Mouse (Mus musculus) midbrain, postnatal 0 days (tissue): ENCODE results near the gene Ilk. TPM values are rescaled to one million over a fixed set of nuclear protein-coding genes. Genes with fewer than 3 reads are reported as not detected.
"Not testable (repeated sequence)": the region's sequence is repeated elsewhere in the genome, so short reads cannot be mapped to it uniquely, and the experiment has no call there.

Experiments used
- ATAC-seq: fragments of 200-750 bp; cut with Nextera tagmentation; 2 replicates; pipeline ENCODE4 v1.8.0; 2017; ENCODE audit warnings: moderate number of reproducible peaks, mild to moderate bottlenecking, moderate TSS enrichment, moderate library complexity; ENCODE audit not compliant: low FRiP score
- DNase-seq: peaks from one replicate; pipeline ENCODE4 v3.0.0-alpha.2; 2015; ENCODE audit warnings: low spot score
- H3K27ac ChIP-seq: fragments of 300-500 bp; sonication (generic); 2 replicates; pipeline ENCODE4 v1.5.1; 2014; ENCODE audit warnings: low read depth, mild to moderate bottlenecking, low read length, mixed read lengths
- H3K27me3 ChIP-seq: fragments of 300-500 bp; sonication (generic); 2 replicates; pipeline ENCODE4 v1.6.1; 2014; ENCODE audit warnings: low read length, control low read depth, mixed read lengths; ENCODE audit not compliant: insufficient read depth
- H3K36me3 ChIP-seq: fragments of 300-500 bp; sonication (generic); 2 replicates; pipeline ENCODE4 v1.6.1; 2014; ENCODE audit warnings: low read length, control low read depth, mixed read lengths; ENCODE audit not compliant: insufficient read depth
- H3K4me1 ChIP-seq: fragments of 300-500 bp; sonication (generic); 2 replicates; pipeline ENCODE4 v1.6.1; 2014; ENCODE audit warnings: mild to moderate bottlenecking, control low read depth, antibody characterized with exemption, low read length, mixed read lengths; ENCODE audit not compliant: insufficient read depth
- H3K4me2 ChIP-seq: fragments of 300-500 bp; sonication (generic); 2 replicates; pipeline ENCODE4 v1.6.1; 2014; ENCODE audit warnings: low read depth, mild to moderate bottlenecking, low read length, mixed read lengths; ENCODE audit not compliant: poor library complexity, severe bottlenecking
- H3K4me3 ChIP-seq: fragments of 300-500 bp; sonication (generic); 2 replicates; pipeline ENCODE4 v1.5.1; 2014; ENCODE audit warnings: low read depth, mild to moderate bottlenecking, low read length, moderate library complexity
- H3K9ac ChIP-seq: fragments of 300-500 bp; sonication (generic); replicated peaks from 2 replicates; pipeline ENCODE4 v1.6.1; 2014; ENCODE audit warnings: mild to moderate bottlenecking, low read length, moderate library complexity, mixed read lengths; ENCODE audit not compliant: poor library complexity, severe bottlenecking
- H3K9me3 ChIP-seq: fragments of 300-500 bp; sonication (generic); 2 replicates; pipeline ENCODE4 v1.6.1; 2016; ENCODE audit warnings: low read length, control low read depth
- CTCF ChIP-seq: IDR thresholded peaks from 2 replicates; pipeline ENCODE4 v1.5.1; 2016; ENCODE audit warnings: antibody characterized with exemption, mild to moderate bottlenecking
- WGBS: fragments of 180-500 bp; shearing (Covaris S2); extraction: QIAGEN DNeasy Blood & Tissue Kit; methylation state at CpG from one replicate; pipeline ENCODE4 v1.1.7; 2014; 5-methylcytosine and 5-hydroxymethylcytosine counted together
- polyA plus RNA-seq: library from polyadenylated mRNA; unstranded; fragments of >200 nt; fragmentation: Nextera tagmentation; extraction: Ambion mirVana; gene quantifications from 2 replicates; pipeline ENCODE4 v1.2.1, GENCODE M21; 2015
- total RNA-seq: library from RNA; depleted of rRNA; stranded (reverse); fragments of >200 nt; gene quantifications from 2 replicates; pipeline ENCODE4 v1.2.3, GENCODE M21; 2014

Ilk gene
- total and polyA plus RNA-seq, 2 experiments from 2014 or later, result 130 to 139 TPM

- no peaks in the 10 kb centered on the region for H3K27me3 ChIP-seq
- WGBS, result 93% methylated on average over 9 of the region's 9 CpGs
- peaks cover 19% of the 10 kb centered on the region for H3K36me3 ChIP-seq
- no peak overlapping the region for H3K4me3 ChIP-seq
- H3K27ac ChIP-seq, result no peak overlapping the region
- peaks cover 6% of the 10 kb centered on the region; the same call in 1 of the 2 replicates for H3K4me1 ChIP-seq
- DNase-seq, result no peak
- no peak overlapping the region for H3K4me2 ChIP-seq
- ATAC-seq, result no peak
- TF ChIP-seq CTCF, result no peak
- no peaks in the 10 kb centered on the region for H3K9me3 ChIP-seq
- H3K9ac ChIP-seq, result no peak overlapping the region
These were observed 5.6 kb downstream of the Ilk start for GRCm38 (mm10) chr7:105741978-105742377.

- H3K4me3 ChIP-seq, H3K9ac ChIP-seq, H3K4me2 ChIP-seq, H3K27ac ChIP-seq, DNase-seq, H3K4me1 ChIP-seq, H3K27me3 ChIP-seq, H3K9me3 ChIP-seq, ATAC-seq: not testable (repeated sequence)
- 91% methylated on average over 7 of the region's 7 CpGs for WGBS
- peaks cover 22% of the 10 kb centered on the region for H3K36me3 ChIP-seq
These were observed 6.3 kb downstream of the Ilk start for GRCm38 (mm10) chr7:105742539-105743215.

GRCm38 (mm10) chr7:105743246-105743925, 7.0 kb downstream of the Ilk start:
- H3K4me1 ChIP-seq, ATAC-seq, H3K27me3 ChIP-seq, H3K9me3 ChIP-seq, DNase-seq: not testable (repeated sequence)
- peak overlapping the region; percentile 89 for H3K4me2 ChIP-seq
- peak overlapping the region; percentile 94 for H3K4me3 ChIP-seq
- 37% methylated on average over 18 of the region's 20 CpGs for WGBS
- peaks cover 24% of the 10 kb centered on the region for H3K36me3 ChIP-seq
- peak overlapping the region; percentile 86 for H3K9ac ChIP-seq
- H3K27ac ChIP-seq, result peak overlapping the region; percentile 77; the same call in 1 of the 2 replicates

GRCm38 (mm10) chr7:105743926-105744590, 7.7 kb downstream of the Ilk start, which contains the start of gene Taf10:
TSS of gene Taf10 (minus strand) at chr7:105744361.
- Histone ChIP-seq H3K27me3 (no peaks in the 10 kb centered on the region), H3K9ac (peak within 1 kb of the TSS; percentile 86), H3K36me3 (peaks cover 26% of the 10 kb centered on the region), H3K4me3 (peak within 1 kb of the TSS; percentile 94), H3K4me2 (peak within 1 kb of the TSS; percentile 89), H3K4me1 (peaks cover 3% of the 10 kb centered on the region; the same call in 1 of the 2 replicates), H3K9me3 (no peaks in the 10 kb centered on the region), H3K27ac (peak within 1 kb of the TSS; percentile 77)
- 2% methylated on average over 57 of the region's 67 CpGs for WGBS
- peak; percentile 55 for TF ChIP-seq CTCF
- peak; percentile 92 for DNase-seq
- ATAC-seq, result peak; percentile 97

GRCm38 (mm10) chr7:105747776-105748175, 11.4 kb downstream of the Ilk start:
- Histone ChIP-seq H3K9ac (no peak overlapping the region), H3K4me3 (no peak overlapping the region), H3K4me1 (peaks cover 8% of the 10 kb centered on the region; the same call in 1 of the 2 replicates), H3K4me2 (no peak overlapping the region), H3K27ac (no peak overlapping the region), H3K36me3 (peaks cover 14% of the 10 kb centered on the region), H3K9me3 (no peaks in the 10 kb centered on the region), H3K27me3 (no peaks in the 10 kb centered on the region)
- WGBS, result 81% methylated on average over 2 of the region's 2 CpGs
- no peak for DNase-seq
- TF ChIP-seq CTCF, result no peak
- ATAC-seq, result no peak
